Mouse (Mus musculus) frontal cortex, adult 2 months (tissue): ENCODE data around the gene Kazn. TPM values are rescaled to one million over a fixed set of nuclear protein-coding genes. Genes with fewer than 3 reads are reported as not detected.

Experiments
- DNase-seq, 2 experiments: peaks; one replicate each; pipeline ENCODE4 v3.0.0; 2022; ENCODE audit warnings: low spot score in 1 of 2; ENCODE audit errors: extremely low spot score in 1 of 2
- polyA plus RNA-seq: library from polyadenylated mRNA; depleted of rRNA; stranded (reverse); fragments of >200 nt; gene quantifications from 2 replicates; pipeline ENCODE4 v1.2.3, GENCODE M21; 2012; rRNA removed

The Kazn gene
- polyA plus RNA-seq = 44.3 and 47.1 TPM in 2 replicates

- peak in 1 of 2 experiments; percentile 80 for DNase-seq
Observed at GRCm38 (mm10) chr4:142239240-142240126, at the start of gene Kazn. Gene Kazn (minus strand): TSS chr4:142239401.

DNA sequence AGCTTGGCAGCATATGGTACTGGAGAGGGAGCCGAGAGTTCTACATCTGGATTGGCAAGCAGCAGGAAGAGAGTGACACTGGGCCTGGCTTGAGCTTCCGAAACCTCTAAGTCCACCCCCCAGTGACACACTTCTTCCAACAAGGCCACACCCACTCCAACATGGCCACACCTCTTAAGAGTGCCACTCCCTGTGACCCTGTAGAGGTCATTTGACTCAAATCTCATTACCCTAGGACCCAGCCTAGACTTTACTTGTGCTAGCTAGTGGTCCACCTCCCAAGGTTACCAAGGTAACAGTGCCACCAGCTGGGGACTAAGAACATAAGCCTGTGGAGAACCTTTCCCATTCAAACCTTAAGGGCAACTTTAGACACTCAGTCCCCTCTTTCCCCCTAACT, 46.3 kb upstream of the Kazn start:
- DNase-seq = no peak

DNA sequence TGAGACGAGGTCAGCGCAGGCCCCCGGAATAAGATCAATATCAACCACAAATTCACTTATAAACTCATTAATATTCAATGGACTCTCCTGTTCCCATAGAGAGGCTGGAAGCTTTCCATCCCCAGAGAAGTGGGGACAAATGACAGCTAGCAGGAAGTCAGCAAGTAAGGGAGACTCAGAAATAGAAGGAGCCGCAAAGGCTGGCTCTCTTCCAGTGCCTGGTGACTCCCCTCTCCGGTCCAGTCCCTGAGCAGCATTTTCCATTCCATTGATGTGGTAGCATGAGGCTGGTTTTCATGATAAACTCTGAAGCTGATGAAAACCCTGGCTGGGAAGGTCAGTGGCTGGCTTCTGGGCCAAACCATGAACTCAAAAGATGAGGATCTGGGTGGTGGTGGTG, 44.7 kb upstream of the Kazn start:
- no peak for DNase-seq

DNA sequence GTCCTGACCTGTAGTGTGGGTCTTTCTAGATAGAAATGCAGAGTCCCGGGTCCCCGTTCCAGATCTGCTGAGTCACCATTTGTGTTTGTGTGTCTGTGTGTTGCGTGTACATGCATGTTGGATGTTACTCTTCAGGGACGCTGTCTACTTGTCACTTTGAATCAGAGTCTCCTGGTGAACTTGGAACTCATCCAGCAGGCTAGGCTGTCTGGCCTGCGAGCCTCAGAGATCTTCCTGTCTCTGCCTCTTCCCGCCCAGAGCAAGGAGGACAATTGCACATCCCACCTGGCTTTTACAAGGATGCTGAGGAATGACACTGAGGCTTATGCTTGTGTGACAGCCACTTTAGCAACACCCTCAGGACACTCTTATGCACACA, 39.0 kb upstream of the Kazn start:
- DNase-seq = no peak

- DNase-seq = no peak
Observed at GRCm38 (mm10) chr4:142277481-142278196, 38.4 kb upstream of the Kazn start.

DNA sequence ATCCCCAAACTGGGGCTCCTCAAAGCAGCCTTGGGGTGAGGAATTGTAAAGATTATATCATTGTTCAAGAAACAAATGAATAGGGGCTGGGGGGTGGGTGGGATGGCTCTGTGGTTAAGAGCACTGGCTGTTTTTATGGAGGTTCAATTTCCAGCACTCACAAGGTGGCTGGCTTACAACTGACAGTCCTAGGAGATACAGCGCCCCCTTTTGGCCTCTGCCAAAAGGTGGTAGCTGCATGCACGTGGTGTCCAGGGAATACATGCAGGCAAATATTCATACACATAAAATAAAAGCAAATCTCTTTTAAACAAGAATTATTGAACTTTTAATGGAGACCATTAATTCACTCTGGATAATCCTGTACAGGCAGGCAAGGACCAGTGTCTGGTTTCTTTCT, 36.0 kb upstream of the Kazn start:
- no peak for DNase-seq

DNA sequence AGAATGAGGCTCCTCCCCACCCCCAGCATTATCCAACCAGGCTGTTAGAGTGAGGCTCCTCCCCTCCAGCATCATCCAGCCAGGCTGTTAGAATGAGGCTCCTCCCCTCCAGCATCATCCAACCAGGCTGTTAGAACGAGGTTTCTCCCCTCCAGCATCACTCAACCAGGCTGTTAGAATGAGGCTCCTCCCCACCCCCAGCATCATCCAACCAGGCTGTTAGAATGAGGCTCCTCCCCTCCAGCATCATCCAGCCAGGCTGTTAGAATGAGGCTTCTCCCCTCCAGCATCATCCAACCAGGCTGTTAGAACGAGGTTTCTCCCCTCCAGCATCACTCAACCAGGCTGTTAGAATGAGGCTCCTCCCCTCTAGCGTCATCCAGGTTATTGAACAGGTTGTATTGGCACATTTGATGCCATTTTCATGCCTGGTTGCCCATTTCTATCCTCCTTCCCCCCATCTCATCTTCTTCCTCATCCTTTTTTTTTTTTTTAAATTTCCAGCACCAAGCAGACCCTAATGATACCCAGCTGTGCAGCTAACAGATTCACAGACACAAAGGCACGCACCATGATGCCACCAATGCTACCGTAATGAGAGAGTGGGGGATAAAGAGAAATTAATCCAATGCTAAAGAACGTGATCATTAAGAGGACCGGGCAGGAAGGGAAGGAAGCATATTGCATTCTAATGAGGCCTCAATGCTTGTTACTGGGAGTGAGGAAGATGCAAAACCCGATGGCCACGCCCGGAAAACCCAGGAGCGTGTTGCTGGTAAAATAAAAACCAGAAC, 35.4 kb upstream of the Kazn start:
- DNase-seq = no peak

- DNase-seq = no peak
Observed at GRCm38 (mm10) chr4:142271506-142271905, 32.3 kb upstream of the Kazn start.

- DNase-seq = no peak
Observed at GRCm38 (mm10) chr4:142267832-142268231, 28.6 kb upstream of the Kazn start.

DNA sequence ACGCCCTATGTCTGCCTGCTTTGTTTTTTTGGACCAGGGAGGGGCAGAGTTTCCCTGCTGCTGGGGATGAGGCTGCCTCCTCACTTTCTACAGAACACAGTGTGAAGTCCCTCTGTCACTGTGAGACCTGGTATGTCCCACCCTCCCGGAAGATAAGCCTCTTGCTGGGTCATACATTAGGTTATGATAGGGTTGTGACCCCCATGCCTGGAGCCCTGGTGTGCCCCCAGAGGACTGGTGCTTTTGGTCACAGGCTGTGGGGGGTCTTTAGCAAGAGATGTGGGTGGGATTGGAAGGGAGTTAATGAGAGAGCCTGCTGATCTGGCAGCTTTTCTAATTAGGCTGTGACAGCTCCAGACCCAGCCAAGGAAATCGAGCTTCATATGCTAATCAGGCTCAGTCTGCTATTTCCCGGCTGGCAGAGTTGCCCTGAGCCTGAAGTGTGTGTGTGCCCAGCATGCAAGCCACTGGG, 28.2 kb upstream of the Kazn start:
- DNase-seq = peak in 1 of 2 experiments; percentile 48

- DNase-seq = no peak
Observed at GRCm38 (mm10) chr4:142264335-142264734, 25.1 kb upstream of the Kazn start.

DNA sequence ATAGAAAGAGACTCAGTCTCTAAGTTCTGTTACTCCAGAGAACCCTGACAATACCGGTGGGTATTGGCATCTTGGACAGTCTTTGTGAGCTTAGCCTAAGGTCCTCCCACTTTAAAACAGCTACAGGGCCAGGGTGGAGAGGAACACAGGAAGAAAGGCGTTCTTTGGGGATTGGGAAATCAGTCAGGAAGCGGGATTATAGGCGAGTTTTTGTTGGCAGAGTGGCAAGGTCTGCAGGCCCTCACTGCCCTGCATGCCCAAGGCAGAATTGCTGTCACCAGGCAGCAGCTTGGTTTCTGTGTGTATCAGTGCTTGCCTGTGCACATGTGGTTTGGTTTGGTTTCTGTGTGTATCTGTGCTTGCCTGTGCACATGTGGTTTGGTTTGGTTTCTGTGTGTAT, 22.5 kb upstream of the Kazn start:
- DNase-seq = no peak

- DNase-seq = no peak
Observed at GRCm38 (mm10) chr4:142258730-142259129, 19.5 kb upstream of the Kazn start.

DNA sequence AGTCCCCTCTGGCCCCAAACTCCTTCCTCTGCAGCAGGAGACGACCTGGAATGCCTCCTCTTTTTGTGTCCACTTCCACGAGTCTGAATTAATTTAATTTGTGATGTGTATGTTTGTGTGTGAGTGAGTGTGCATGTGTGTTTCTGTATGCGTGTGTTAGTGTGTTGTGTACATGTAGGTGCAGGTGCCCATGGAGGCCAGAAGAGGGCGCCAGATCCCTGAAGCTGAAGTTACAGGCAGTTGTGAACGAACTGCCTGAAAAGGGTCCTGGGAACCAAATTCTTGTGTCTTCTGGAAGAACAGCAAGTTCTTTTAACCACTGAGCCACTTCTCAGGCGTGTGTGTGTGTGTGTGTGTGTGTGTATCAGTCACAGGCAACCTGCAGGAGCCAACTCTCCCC, 14.9 kb upstream of the Kazn start:
- no peak for DNase-seq

- no peak for DNase-seq
Observed at GRCm38 (mm10) chr4:142251471-142252354, 12.5 kb upstream of the Kazn start.

- no peak for DNase-seq
Observed at GRCm38 (mm10) chr4:142250054-142250453, 10.9 kb upstream of the Kazn start.

DNA sequence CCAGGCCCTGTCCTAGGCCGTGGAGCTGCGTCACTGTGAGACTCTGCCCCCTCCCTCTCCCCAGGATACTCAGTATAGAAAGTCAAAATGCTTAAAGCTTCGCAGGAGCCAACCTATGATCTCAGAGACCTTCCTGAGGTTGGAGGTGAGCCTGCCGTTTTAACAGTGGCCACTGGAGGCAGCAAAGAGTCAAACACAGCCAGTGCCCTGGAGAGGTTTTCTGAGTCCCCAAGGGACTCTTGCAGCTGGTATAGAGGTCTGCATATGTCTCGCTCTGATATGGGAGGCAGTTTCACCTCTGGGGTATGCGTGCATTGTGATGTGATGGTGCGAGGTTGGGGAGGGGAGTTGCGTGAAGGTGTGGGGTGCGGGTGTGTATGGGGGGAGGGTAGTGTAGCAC, 10.2 kb upstream of the Kazn start:
- DNase-seq = peak in 1 of 2 experiments; percentile 69

- peak in 1 of 2 experiments; percentile 90 for DNase-seq
Observed at GRCm38 (mm10) chr4:142248426-142248825, 9.2 kb upstream of the Kazn start.

DNA sequence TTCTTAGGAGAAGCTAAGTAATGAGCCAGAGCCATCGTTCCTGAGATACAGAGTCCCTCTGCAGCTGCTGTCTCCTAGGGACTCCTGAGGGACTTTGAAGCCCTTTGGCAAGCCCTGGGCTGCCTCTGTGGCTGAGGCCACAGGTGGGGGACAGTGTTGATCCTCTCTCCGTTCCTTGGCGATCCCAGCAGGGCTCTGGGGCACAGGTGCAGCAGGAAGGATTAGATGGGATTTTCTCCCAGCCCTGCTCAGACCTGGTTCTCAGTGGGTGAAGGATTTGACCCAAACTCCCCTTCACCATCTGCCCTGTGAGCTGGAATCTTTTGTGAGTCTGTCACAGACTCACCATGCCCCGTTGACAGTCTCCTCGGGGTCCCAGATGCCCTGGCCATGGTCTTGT, 7.5 kb upstream of the Kazn start:
- DNase-seq = no peak

GRCm38 (mm10) chr4:142244641-142245040, 5.4 kb upstream of the Kazn start:
- no peak for DNase-seq
